Comparison of ENCODE assay signal across 19 mouse cellular contexts in genomic region chr3:150817807-150818206, GRCm38 (mm10).
"Had no signal": no experiment of that assay in that cellular context is flagged by ENCODE, and none has a peak within 500 bp of the region (broad histone marks: within the 10 kb centered on the region; RNA-seq: fewer than 3 reads in every experiment).

No protein-coding gene starts in this region.

- H3K27ac ChIP-seq: midbrain, embryonic 10.5 days; midbrain, embryonic 12.5 days; neural tube, embryonic 13.5 days; neural tube, embryonic 15.5 days had no signal

- H3K4me2 ChIP-seq: lung, embryonic 14.5 days; midbrain, embryonic 12.5 days; neural tube, embryonic 13.5 days; neural tube, embryonic 15.5 days had no signal

- H3K27me3 ChIP-seq: midbrain, embryonic 12.5 days; neural tube, embryonic 13.5 days; neural tube, embryonic 15.5 days had no signal

- H3K36me3 ChIP-seq: midbrain, embryonic 10.5 days; midbrain, embryonic 12.5 days; neural tube, embryonic 13.5 days; neural tube, embryonic 15.5 days had no signal

- H3K9me3 ChIP-seq: midbrain, embryonic 10.5 days; midbrain, embryonic 12.5 days; neural tube, embryonic 13.5 days; neural tube, embryonic 15.5 days had no signal

- DNase-seq: lung, adult 18-20 months; lung, embryonic 14.5 days; lung, postnatal 10 days; lung, postnatal 4 days; midbrain, embryonic 14.5 days; retina, postnatal 1 day; right cerebral cortex, adult 18-20 months; right cerebral cortex, postnatal 25 days; right cerebral cortex, postnatal 4 days; spleen, adult 18-20 months; thymus, adult 18-20 months; thymus, postnatal 14 days; thymus, postnatal 36 days had no signal

- H3K4me1 ChIP-seq: midbrain, embryonic 10.5 days; midbrain, embryonic 12.5 days; neural tube, embryonic 13.5 days; neural tube, embryonic 15.5 days had no signal

- H3K9ac ChIP-seq: lung, embryonic 14.5 days; midbrain, embryonic 12.5 days; neural tube, embryonic 13.5 days; neural tube, embryonic 15.5 days had no signal

- H3K4me3 ChIP-seq: midbrain, embryonic 10.5 days; midbrain, embryonic 12.5 days; myocyte; neural tube, embryonic 13.5 days; neural tube, embryonic 15.5 days had no signal

- ATAC-seq: midbrain, embryonic 16.5 days had no signal
